Mouse (Mus musculus): Measurements from ENCODE around the gene Cnrip1.

Cnrip1 gene

DNA sequence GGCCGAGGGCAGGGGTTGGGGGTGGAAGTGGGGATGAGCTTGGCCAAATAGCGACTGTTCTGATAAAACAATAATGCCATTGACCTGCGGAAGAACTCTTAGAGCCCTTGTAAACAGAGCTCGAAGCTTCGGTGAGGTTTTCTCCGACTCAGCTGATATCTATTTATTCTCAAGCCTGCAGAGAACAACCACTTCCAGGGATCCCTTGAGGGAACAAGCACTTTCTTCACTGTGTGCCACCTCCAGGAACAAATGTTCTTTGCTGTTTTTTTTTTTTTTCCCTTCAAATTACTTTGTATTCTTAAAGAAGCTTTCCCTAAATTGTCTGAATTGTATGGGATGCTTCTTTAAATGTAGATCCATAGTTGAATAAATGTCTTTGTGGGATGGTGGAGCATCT, 56.0 kb downstream of the Cnrip1 start:
- DNase-seq (ENCODE audit: inconsistent ontology term): no peak

- DNase-seq (ENCODE audit: inconsistent ontology term): no peak
Observed at GRCm38 (mm10) chr11:17112419-17113090, 61.2 kb downstream of the Cnrip1 start.

GRCm38 (mm10) chr11:17126418-17126817, 75.0 kb downstream of the Cnrip1 start:
- no peak for DNase-seq (ENCODE audit: inconsistent ontology term)
